Mouse (Mus musculus): ENCODE results near the gene Klra8.

- TF ChIP-seq CTCF (IDR thresholded peaks at IDR 0.05; ENCODE audit: borderline replicate concordance, control insufficient read depth, extremely low read depth, insufficient read depth, low read length, poor library complexity) (no peak), POLR2A (IDR thresholded peaks at IDR 0.05; ENCODE audit: control insufficient read depth, extremely low read depth, insufficient read depth, low read length, poor library complexity) (no peak)
Observed at GRCm38 (mm10) chr6:130110485-130110884, 19.2 kb downstream of the Klra8 start.

Data from thymus, adult 2 months (tissue).